Mouse (Mus musculus) midbrain, embryonic 15.5 days (tissue): ENCODE measurements around the gene Gpr107. TPM values are rescaled to one million over a fixed set of nuclear protein-coding genes. Genes with fewer than 3 reads are reported as not detected.

Experiments
- ATAC-seq: fragments of 200-750 bp; cut with Nextera tagmentation; replicated peaks from 2 replicates; pipeline ENCODE4 v1.8.0; 2017; ENCODE audit warnings: moderate TSS enrichment
- H3K27ac ChIP-seq: fragments of 300-500 bp; sonication (generic); 2 replicates; pipeline ENCODE4 v1.5.1; 2015; ENCODE audit warnings: mild to moderate bottlenecking, inconsistent platforms
- H3K27me3 ChIP-seq: fragments of 300-500 bp; sonication (generic); replicated peaks from 2 replicates; pipeline ENCODE4 v1.6.1; 2015; ENCODE audit warnings: inconsistent platforms
- H3K36me3 ChIP-seq: fragments of 300-500 bp; sonication (generic); replicated peaks from 2 replicates; pipeline ENCODE4 v1.6.1; 2015; ENCODE audit warnings: inconsistent platforms
- H3K4me1 ChIP-seq: fragments of 300-500 bp; sonication (generic); 2 replicates; pipeline ENCODE4 v1.6.1; 2015; ENCODE audit warnings: inconsistent platforms
- H3K4me2 ChIP-seq: fragments of 300-500 bp; sonication (generic); 2 replicates; pipeline ENCODE4 v1.6.1; 2015; ENCODE audit warnings: inconsistent platforms, mild to moderate bottlenecking, moderate library complexity
- H3K4me3 ChIP-seq: fragments of 300-500 bp; sonication (generic); 2 replicates; pipeline ENCODE4 v1.5.1; 2015; ENCODE audit warnings: mild to moderate bottlenecking, inconsistent platforms
- H3K9ac ChIP-seq: fragments of 300-500 bp; sonication (generic); 2 replicates; pipeline ENCODE4 v1.6.1; 2015; ENCODE audit warnings: mild to moderate bottlenecking, inconsistent platforms
- H3K9me3 ChIP-seq: fragments of 300-500 bp; sonication (generic); 2 replicates; pipeline ENCODE4 v1.6.1; 2016; ENCODE audit warnings: inconsistent platforms
- WGBS: fragments of 180-500 bp; shearing (Covaris S2); methylation state at CpG from one replicate; pipeline ENCODE4 v1.1.7; 2015; ENCODE audit warnings: mixed read lengths; 5-methylcytosine and 5-hydroxymethylcytosine counted together
- polyA plus RNA-seq: library from polyadenylated mRNA; unstranded; fragments of >200 nt; fragmentation: Nextera tagmentation; extraction: Ambion mirVana; gene quantifications from 2 replicates; pipeline ENCODE4 v1.2.1, GENCODE M21; 2015

The Gpr107 gene
- polyA plus RNA-seq, 1 experiment from 2014 or later = 41.0 TPM

GRCm38 (mm10) chr2:31260549-31260948 is 108.4 kb downstream of the Gpr107 start:
- 87% methylated on average over 8 of the region's 8 CpGs for WGBS
- ATAC-seq = no peak
- Histone ChIP-seq H3K27ac (no peak overlapping the region), H3K4me1 (peaks cover 76% of the 10 kb centered on the region), H3K4me2 (no peak overlapping the region), H3K9me3 (no peaks in the 10 kb centered on the region), H3K4me3 (no peak overlapping the region), H3K36me3 (no peaks in the 10 kb centered on the region), H3K27me3 (no peaks in the 10 kb centered on the region), H3K9ac (no peak overlapping the region)

DNA sequence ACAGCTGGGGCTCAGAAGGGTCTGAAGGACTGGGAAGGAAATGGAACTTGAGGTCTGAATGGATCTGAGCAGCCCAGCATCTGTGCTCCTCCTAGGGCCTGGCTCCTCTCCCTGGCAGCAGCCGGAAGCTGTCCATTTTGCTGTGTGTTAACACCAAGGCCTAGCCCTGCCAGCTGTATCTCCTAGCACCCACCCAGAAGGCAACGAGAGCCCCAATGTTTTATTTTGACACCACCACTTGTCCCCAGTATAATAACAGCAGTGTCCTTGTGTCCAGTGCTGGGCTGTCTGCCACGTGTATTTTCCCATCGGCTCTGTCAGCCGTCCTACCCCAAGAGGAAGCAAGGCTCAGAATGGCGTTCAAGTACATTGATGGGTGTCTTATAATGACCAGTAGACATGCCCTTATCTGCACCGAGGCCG is 110.9 kb downstream of the Gpr107 start:
- no peaks in the 10 kb centered on the region for H3K36me3 ChIP-seq
- ATAC-seq = 0 out of 2 replicates have a peak, but pooled peaks have one; percentile 16
- H3K4me2 ChIP-seq = no peak overlapping the region
- WGBS = 70% methylated on average over 8 of the region's 8 CpGs
- H3K27me3 ChIP-seq = no peaks in the 10 kb centered on the region
- H3K4me3 ChIP-seq = no peak overlapping the region
- no peaks in the 10 kb centered on the region for H3K9me3 ChIP-seq
- H3K27ac ChIP-seq = peak overlapping the region; percentile 64
- peaks cover 73% of the 10 kb centered on the region for H3K4me1 ChIP-seq
- H3K9ac ChIP-seq = no peak overlapping the region

- no peak overlapping the region for H3K9ac ChIP-seq
- H3K4me3 ChIP-seq = no peak overlapping the region
- no peaks in the 10 kb centered on the region for H3K36me3 ChIP-seq
- no peak overlapping the region for H3K4me2 ChIP-seq
- peaks cover 74% of the 10 kb centered on the region for H3K4me1 ChIP-seq
- ATAC-seq = peak; percentile 61; the same call in 1 of the 2 replicates
- H3K27me3 ChIP-seq = no peaks in the 10 kb centered on the region
- WGBS = 38% methylated on average over 10 of the region's 10 CpGs
- peak overlapping the region; percentile 64 for H3K27ac ChIP-seq
- H3K9me3 ChIP-seq = no peaks in the 10 kb centered on the region
These were observed 111.7 kb downstream of the Gpr107 start for GRCm38 (mm10) chr2:31263746-31264378.

DNA sequence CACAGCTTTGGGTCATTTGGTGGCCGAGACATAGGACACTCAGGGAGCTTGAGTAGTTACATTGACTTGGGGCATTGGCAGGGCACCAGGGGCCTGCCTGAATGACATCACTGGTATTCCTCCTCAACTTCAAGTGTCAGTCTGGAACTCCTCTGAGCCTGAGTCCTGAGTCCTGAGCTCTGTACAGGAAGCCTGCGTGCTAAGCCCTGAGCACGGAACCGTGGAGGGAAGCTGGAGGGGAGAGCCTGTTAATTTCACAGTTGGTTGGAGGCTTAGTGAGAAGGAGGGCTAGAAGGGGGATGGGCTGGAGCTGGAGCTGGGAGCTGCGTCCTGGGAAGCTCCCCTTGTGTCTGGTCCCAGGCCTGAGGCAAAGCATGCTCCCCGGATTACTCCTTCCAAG is 115.3 kb downstream of the Gpr107 start:
- WGBS = 13% methylated on average over 6 of the region's 6 CpGs
- no peaks in the 10 kb centered on the region for H3K27me3 ChIP-seq
- H3K4me1 ChIP-seq = peaks cover 64% of the 10 kb centered on the region

More for the DNA sequence above, 115.3 kb downstream of the Gpr107 start:
- Histone ChIP-seq H3K4me2 (no peak overlapping the region), H3K4me3 (no peak overlapping the region), H3K36me3 (no peaks in the 10 kb centered on the region), H3K9me3 (no peaks in the 10 kb centered on the region), H3K9ac (no peak overlapping the region), H3K27ac (no peak overlapping the region)
- 0 out of 2 replicates have a peak, but pooled peaks have one; percentile 20 for ATAC-seq

Other genes with a start within 250 kb of the Gpr107 start
- 5.1 and 6.3 TPM in 2 replicates for gene Ptges, start 222.5 kb upstream of the Gpr107 start, polyA plus RNA-seq
- 19.9 and 20.8 TPM in 2 replicates for gene Tor1b, start 199.4 kb upstream of the Gpr107 start, polyA plus RNA-seq
- 90.6 and 97.3 TPM in 2 replicates for gene Tor1a, start 184.4 kb upstream of the Gpr107 start, polyA plus RNA-seq
- gene BC005624, start 170.1 kb upstream of the Gpr107 start, polyA plus RNA-seq = 96.4 and 100 TPM in 2 replicates
- gene Usp20, start 170.0 kb upstream of the Gpr107 start, polyA plus RNA-seq = 50.2 and 55.5 TPM in 2 replicates
- 29.6 and 29.7 TPM in 2 replicates for gene Fnbp1, start 10.3 kb upstream of the Gpr107 start, polyA plus RNA-seq
- gene Ncs1, start 93.5 kb downstream of the Gpr107 start, polyA plus RNA-seq = 172 and 183 TPM in 2 replicates
- gene Hmcn2, start 162.1 kb downstream of the Gpr107 start, polyA plus RNA-seq = 0.18 and 0.32 TPM in 2 replicates